ENCODE assay signal across 12 mouse cellular contexts in the genomic region with DNA sequence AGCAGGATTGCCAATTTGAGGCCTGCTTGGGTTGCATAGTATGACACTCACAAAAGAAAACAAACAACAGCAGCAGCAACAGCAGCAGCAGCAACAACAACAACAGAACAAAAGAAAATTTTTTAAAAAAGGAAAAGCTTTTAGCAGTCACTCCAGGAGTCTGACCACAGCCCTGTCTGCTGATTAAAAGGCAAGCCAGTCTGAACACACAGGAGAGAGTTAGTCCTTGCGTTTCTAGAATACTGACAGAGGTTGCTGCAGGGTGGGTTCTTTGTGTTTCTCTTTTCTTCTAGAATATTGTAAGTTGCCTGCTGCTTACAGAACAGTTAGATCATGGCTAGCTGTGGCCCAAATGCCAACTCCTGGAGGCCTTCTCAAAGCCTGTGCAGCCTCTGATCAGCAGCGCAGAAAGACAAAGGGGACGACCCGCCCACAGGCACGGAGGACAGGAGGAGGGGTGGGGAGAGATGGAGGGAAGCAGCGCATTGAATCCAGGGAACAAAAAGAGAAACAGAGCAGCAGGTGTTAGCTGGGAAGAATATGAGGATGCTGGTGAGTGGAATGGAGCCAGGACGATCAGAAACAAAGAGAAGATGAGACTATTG. TPM values are rescaled to one million over a fixed set of nuclear protein-coding genes. Genes with fewer than 3 reads are reported as not detected.
DNase-seq lines count a peak whose midpoint lies in the region; ATAC-seq and TF ChIP-seq lines count a peak whose summit lies in the region.
"Had no signal": no experiment of that assay in that cellular context is flagged by ENCODE, and none has a peak within 500 bp of the region (broad histone marks: within the 10 kb centered on the region; RNA-seq: fewer than 3 reads in every experiment).

No protein-coding gene starts in this region.

- no peak overlapping the region for H3K27ac ChIP-seq in cerebellum, adult 2 months (ENCODE audit: insufficient read depth, low read length)
- H3K27ac ChIP-seq in embryonic facial prominence, embryonic 10.5 days (replicated peaks), result peak overlapping the region; percentile 73
- peak overlapping the region; percentile 85 for H3K27ac ChIP-seq in hindbrain, embryonic 14.5 days
- H3K27ac ChIP-seq in neural tube, embryonic 12.5 days, result no peak overlapping the region
- H3K27ac ChIP-seq: heart, embryonic 13.5 days had no signal

- 11% methylated on average over 7 of the region's 7 CpGs for WGBS in cerebellum, adult 2 months
- 17% methylated on average over 7 of the region's 7 CpGs for WGBS in embryonic facial prominence, embryonic 10.5 days
- WGBS in hindbrain, embryonic 14.5 days, result 3% methylated on average over 7 of the region's 7 CpGs
- 10% methylated on average over 7 of the region's 7 CpGs for WGBS in neural tube, embryonic 12.5 days

- TF ChIP-seq POLR2A in cerebellum, adult 2 months (IDR thresholded peaks at IDR 0.05; ENCODE audit: borderline replicate concordance, insufficient read depth, low read length), result no peak

- no peaks in the 10 kb centered on the region for H3K4me1 ChIP-seq in cerebellum, adult 2 months (ENCODE audit: control insufficient read depth, insufficient read depth, low read length)
- peaks cover 12% of the 10 kb centered on the region for H3K4me1 ChIP-seq in embryonic facial prominence, embryonic 10.5 days
- H3K4me1 ChIP-seq in hindbrain, embryonic 14.5 days (replicated peaks; ENCODE audit: control insufficient read depth, insufficient read depth, low read length), result peaks cover 7% of the 10 kb centered on the region; the same call in 1 of the 2 replicates
- H3K4me1 ChIP-seq in neural tube, embryonic 12.5 days, result 0 out of 2 replicates have a peak, but pooled peaks cover 8% of the 10 kb centered on the region
- H3K4me1 ChIP-seq: heart, embryonic 13.5 days had no signal

- peak; percentile 83 for ATAC-seq in hindbrain, embryonic 14.5 days (ENCODE audit: low FRiP score)
- ATAC-seq in neural tube, embryonic 12.5 days (ENCODE audit: low FRiP score, low read depth), result peak; percentile 84

- peak; percentile 25 to 26 for DNase-seq in cerebellum, postnatal 14 days
- DNase-seq in cerebellum, adult 2 months, result no peak
- peak; percentile 40 for DNase-seq in embryonic facial prominence, embryonic 10.5 days (ENCODE audit: low spot score)
- peak; percentile 50 for DNase-seq in hindbrain, embryonic 14.5 days (ENCODE audit: low spot score)
- DNase-seq in spleen, adult 12 weeks (ENCODE audit: low spot score), result no peak
- DNase-seq in B cell, adult 2 months, result no peak
- DNase-seq in cerebellum, adult 9-11 months, result no peak
- DNase-seq: adrenal gland, postnatal 14 days; cerebellum, postnatal 36 days; kidney, adult 2 months had no signal

- H3K9ac ChIP-seq in hindbrain, embryonic 14.5 days, result peak overlapping the region; percentile 49
- 0 out of 2 replicates have a peak overlapping the region, but pooled peaks have one; percentile 18 for H3K9ac ChIP-seq in neural tube, embryonic 12.5 days
- H3K9ac ChIP-seq: heart, embryonic 13.5 days had no signal

- peak overlapping the region; percentile 43 for H3K4me2 ChIP-seq in hindbrain, embryonic 14.5 days (replicated peaks)
- H3K4me2 ChIP-seq in neural tube, embryonic 12.5 days (replicated peaks), result peak overlapping the region; percentile 41
- H3K4me2 ChIP-seq: heart, embryonic 13.5 days had no signal

- no peak for TF ChIP-seq CTCF in cerebellum, adult 2 months (IDR thresholded peaks at IDR 0.05; ENCODE audit: borderline replicate concordance, insufficient read depth, low read depth, low read length)

- no peak overlapping the region for H3K4me3 ChIP-seq in cerebellum, adult 2 months (replicated peaks; ENCODE audit: insufficient read depth, low read depth, low read length)
- H3K4me3 ChIP-seq in embryonic facial prominence, embryonic 10.5 days, result no peak overlapping the region
- no peak overlapping the region for H3K4me3 ChIP-seq in hindbrain, embryonic 14.5 days (replicated peaks; ENCODE audit: low read length)
- H3K4me3 ChIP-seq in neural tube, embryonic 12.5 days, result no peak overlapping the region
- H3K4me3 ChIP-seq: heart, embryonic 13.5 days had no signal

- H3K27me3 ChIP-seq in cerebellum, adult 2 months (ENCODE audit: control insufficient read depth, insufficient read depth, low read length), result no peaks in the 10 kb centered on the region
- no peaks in the 10 kb centered on the region for H3K27me3 ChIP-seq in embryonic facial prominence, embryonic 10.5 days (replicated peaks; ENCODE audit: low read depth, poor library complexity, severe bottlenecking)
- no peaks in the 10 kb centered on the region for H3K27me3 ChIP-seq in hindbrain, embryonic 14.5 days (ENCODE audit: control insufficient read depth, insufficient read depth, low read length)
- no peaks in the 10 kb centered on the region for H3K27me3 ChIP-seq in neural tube, embryonic 12.5 days (replicated peaks)
- H3K27me3 ChIP-seq: heart, embryonic 13.5 days had no signal

- no peaks in the 10 kb centered on the region for H3K9me3 ChIP-seq in embryonic facial prominence, embryonic 10.5 days
- no peaks in the 10 kb centered on the region for H3K9me3 ChIP-seq in hindbrain, embryonic 14.5 days (ENCODE audit: control insufficient read depth, low read length)
- no peaks in the 10 kb centered on the region for H3K9me3 ChIP-seq in neural tube, embryonic 12.5 days
- H3K9me3 ChIP-seq: heart, embryonic 13.5 days had no signal

- H3K36me3 ChIP-seq in embryonic facial prominence, embryonic 10.5 days (replicated peaks), result no peaks in the 10 kb centered on the region
- H3K36me3 ChIP-seq in hindbrain, embryonic 14.5 days (replicated peaks; ENCODE audit: control insufficient read depth, insufficient read depth), result no peaks in the 10 kb centered on the region
- H3K36me3 ChIP-seq in neural tube, embryonic 12.5 days, result no peaks in the 10 kb centered on the region
- H3K36me3 ChIP-seq: heart, embryonic 13.5 days had no signal

RNA-seq across cellular contexts. Expression of gene Zc3h12c, which starts 55.2 kb away (rescaled TPM):
- 6.6 and 6.7 TPM in 2 replicates for polyA plus RNA-seq in cerebellum, adult 2 months (2012; rRNA removed)
- 3.8 and 4.4 TPM in 2 replicates for polyA plus RNA-seq in embryonic facial prominence, embryonic 10.5 days (2016; fragmentation: Nextera tagmentation; extraction: Ambion mirVana)
- 7.1 and 7.2 TPM in 2 replicates for polyA plus RNA-seq in hindbrain, embryonic 14.5 days (2014; fragmentation: Nextera tagmentation; extraction: Ambion mirVana)
- 8.0 and 8.3 TPM in 2 replicates for polyA plus RNA-seq in neural tube, embryonic 12.5 days (2016; fragmentation: Nextera tagmentation; extraction: Ambion mirVana)

Comparison
In these comparisons a context has a peak if more than half of its experiments do, and no peak if none do; other contexts are left out.
1. DNase-seq: peak in cerebellum, postnatal 14 days (2 of 2), embryonic facial prominence, embryonic 10.5 days (single experiment) and hindbrain, embryonic 14.5 days (single experiment); none in cerebellum, adult 2 months (0 of 2), spleen, adult 12 weeks (single experiment), B cell, adult 2 months (0 of 2) and cerebellum, adult 9-11 months (single experiment).
2. H3K27ac ChIP-seq: peak in embryonic facial prominence, embryonic 10.5 days (single experiment) and hindbrain, embryonic 14.5 days (single experiment); none in cerebellum, adult 2 months (single experiment) and neural tube, embryonic 12.5 days (single experiment).